Mouse (Mus musculus) neural tube, embryonic 14.5 days (tissue): ENCODE data around the gene Deup1. TPM values are rescaled to one million over a fixed set of nuclear protein-coding genes. Genes with fewer than 3 reads are reported as not detected.

Source experiments
- ATAC-seq: fragments of 200-750 bp; cut with Nextera tagmentation; 2 replicates; pipeline ENCODE4 v1.8.0; 2017; ENCODE audit warnings: low read depth, mild to moderate bottlenecking, moderate TSS enrichment, moderate library complexity
- H3K27ac ChIP-seq: fragments of 300-500 bp; sonication (generic); 2 replicates; pipeline ENCODE4 v1.5.1; 2014; ENCODE audit warnings: low read depth, mild to moderate bottlenecking, control low read depth, low read length, moderate library complexity, mixed read lengths
- H3K27me3 ChIP-seq: fragments of 300-500 bp; sonication (generic); 2 replicates; pipeline ENCODE4 v1.6.1; 2014; ENCODE audit warnings: low read length; ENCODE audit not compliant: control insufficient read depth, insufficient read depth
- H3K36me3 ChIP-seq: fragments of 300-500 bp; sonication (generic); 2 replicates; pipeline ENCODE4 v1.6.1; 2014; ENCODE audit warnings: low read length, mixed read lengths; ENCODE audit not compliant: control insufficient read depth, insufficient read depth
- H3K4me1 ChIP-seq: fragments of 300-500 bp; sonication (generic); 2 replicates; pipeline ENCODE4 v1.6.1; 2014; ENCODE audit warnings: low read length; ENCODE audit not compliant: control insufficient read depth, insufficient read depth
- H3K4me2 ChIP-seq: fragments of 300-500 bp; sonication (generic); 2 replicates; pipeline ENCODE4 v1.6.1; 2014; ENCODE audit warnings: mild to moderate bottlenecking, low read depth, low read length, control low read depth
- H3K4me3 ChIP-seq: fragments of 300-500 bp; sonication (generic); 2 replicates; pipeline ENCODE4 v1.5.1; 2014; ENCODE audit warnings: low read depth, low read length, control low read depth, mixed read lengths
- H3K9ac ChIP-seq: fragments of 300-500 bp; sonication (generic); replicated peaks from 2 replicates; pipeline ENCODE4 v1.6.1; 2014; ENCODE audit warnings: low read depth, mild to moderate bottlenecking, control low read depth, low read length, mixed read lengths
- H3K9me3 ChIP-seq: fragments of 300-500 bp; sonication (generic); 2 replicates; pipeline ENCODE4 v1.6.1; 2016; ENCODE audit warnings: low read length; ENCODE audit not compliant: control insufficient read depth
- WGBS: fragments of 180-500 bp; shearing (Covaris S2); extraction: QIAGEN DNeasy Blood & Tissue Kit; methylation state at CpG from one replicate; pipeline ENCODE4 v1.1.7; 2014; 5-methylcytosine and 5-hydroxymethylcytosine counted together
- polyA plus RNA-seq: library from polyadenylated mRNA; unstranded; fragments of >200 nt; fragmentation: Nextera tagmentation; extraction: Ambion mirVana; gene quantifications from 2 replicates; pipeline ENCODE4 v1.2.1, GENCODE M21; 2014

Deup1 gene
- polyA plus RNA-seq, 1 experiment from 2014 or later = 0.50 TPM

- H3K4me3 ChIP-seq = no peak overlapping the region
- no peak overlapping the region for H3K9ac ChIP-seq
- H3K27me3 ChIP-seq = no peaks in the 10 kb centered on the region
- H3K4me1 ChIP-seq = 0 out of 2 replicates have a peak, but pooled peaks cover 3% of the 10 kb centered on the region
- H3K4me2 ChIP-seq = no peak overlapping the region
- ATAC-seq = no peak
- H3K27ac ChIP-seq = no peak overlapping the region
- 89% methylated on average over 2 of the region's 2 CpGs for WGBS
- H3K9me3 ChIP-seq = no peaks in the 10 kb centered on the region
- no peaks in the 10 kb centered on the region for H3K36me3 ChIP-seq
Observed at GRCm38 (mm10) chr9:15529965-15530320, 97.8 kb downstream of the Deup1 start.

- no peak overlapping the region for H3K9ac ChIP-seq
- no peaks in the 10 kb centered on the region for H3K27me3 ChIP-seq
- no peak overlapping the region for H3K4me2 ChIP-seq
- WGBS = 60% methylated on average over 8 of the region's 8 CpGs
- peak; percentile 65; the same call in 1 of the 2 replicates for ATAC-seq
- no peak overlapping the region for H3K4me3 ChIP-seq
- no peaks in the 10 kb centered on the region for H3K9me3 ChIP-seq
- no peaks in the 10 kb centered on the region for H3K36me3 ChIP-seq
- H3K4me1 ChIP-seq = 0 out of 2 replicates have a peak, but pooled peaks cover 3% of the 10 kb centered on the region
- H3K27ac ChIP-seq = no peak overlapping the region
Observed at GRCm38 (mm10) chr9:15529275-15529964, 98.3 kb downstream of the Deup1 start.

GRCm38 (mm10) chr9:15528368-15528767 lies 99.4 kb downstream of the Deup1 start:
- no peak overlapping the region for H3K27ac ChIP-seq
- H3K36me3 ChIP-seq = no peaks in the 10 kb centered on the region
- H3K9ac ChIP-seq = no peak overlapping the region
- H3K4me2 ChIP-seq = no peak overlapping the region
- H3K4me3 ChIP-seq = no peak overlapping the region
- no peak for ATAC-seq
- no peaks in the 10 kb centered on the region for H3K9me3 ChIP-seq
- H3K27me3 ChIP-seq = no peaks in the 10 kb centered on the region
- WGBS = 91% methylated on average over 7 of the region's 7 CpGs
- H3K4me1 ChIP-seq = no peaks in the 10 kb centered on the region

GRCm38 (mm10) chr9:15527846-15528245 lies 99.9 kb downstream of the Deup1 start:
- no peaks in the 10 kb centered on the region for H3K4me1 ChIP-seq

GRCm38 (mm10) chr9:15526539-15526938 lies 101.2 kb downstream of the Deup1 start:
- Histone ChIP-seq H3K9ac (no peak overlapping the region), H3K4me3 (no peak overlapping the region), H3K9me3 (no peaks in the 10 kb centered on the region), H3K4me2 (no peak overlapping the region), H3K4me1 (no peaks in the 10 kb centered on the region), H3K27me3 (no peaks in the 10 kb centered on the region), H3K36me3 (no peaks in the 10 kb centered on the region), H3K27ac (no peak overlapping the region)
- ATAC-seq = no peak
- WGBS = 74% methylated on average over 7 of the region's 7 CpGs

More at GRCm38 (mm10) chr9:15527846-15528245, 99.9 kb downstream of the Deup1 start:
- no peak for ATAC-seq
- H3K4me2 ChIP-seq = no peak overlapping the region
- H3K4me3 ChIP-seq = no peak overlapping the region
- 58% methylated on average over 6 of the region's 6 CpGs for WGBS
- no peaks in the 10 kb centered on the region for H3K27me3 ChIP-seq
- H3K27ac ChIP-seq = no peak overlapping the region
- no peaks in the 10 kb centered on the region for H3K9me3 ChIP-seq
- no peak overlapping the region for H3K9ac ChIP-seq
- H3K36me3 ChIP-seq = no peaks in the 10 kb centered on the region

- H3K9ac ChIP-seq = no peak overlapping the region
- no peak overlapping the region for H3K4me3 ChIP-seq
- no peaks in the 10 kb centered on the region for H3K27me3 ChIP-seq
- H3K9me3 ChIP-seq = no peaks in the 10 kb centered on the region
- H3K4me2 ChIP-seq = no peak overlapping the region
- no peak for ATAC-seq
- no peaks in the 10 kb centered on the region for H3K36me3 ChIP-seq
- 75% methylated on average over 8 of the region's 8 CpGs for WGBS
- no peaks in the 10 kb centered on the region for H3K4me1 ChIP-seq
- no peak overlapping the region for H3K27ac ChIP-seq
Observed at GRCm38 (mm10) chr9:15525246-15525645, 102.5 kb downstream of the Deup1 start.

GRCm38 (mm10) chr9:15523646-15524045 lies 104.1 kb downstream of the Deup1 start:
- Histone ChIP-seq H3K27me3 (no peaks in the 10 kb centered on the region), H3K4me3 (no peak overlapping the region), H3K4me2 (no peak overlapping the region), H3K4me1 (no peaks in the 10 kb centered on the region), H3K27ac (no peak overlapping the region), H3K9me3 (no peaks in the 10 kb centered on the region), H3K9ac (no peak overlapping the region), H3K36me3 (no peaks in the 10 kb centered on the region)
- no peak for ATAC-seq
- WGBS = 93% methylated on average over 6 of the region's 6 CpGs

GRCm38 (mm10) chr9:15522887-15523286 lies 104.8 kb downstream of the Deup1 start:
- no peak for ATAC-seq
- Histone ChIP-seq H3K4me1 (no peaks in the 10 kb centered on the region), H3K9me3 (no peaks in the 10 kb centered on the region), H3K4me3 (no peak overlapping the region), H3K36me3 (no peaks in the 10 kb centered on the region), H3K27ac (no peak overlapping the region), H3K27me3 (no peaks in the 10 kb centered on the region), H3K9ac (no peak overlapping the region), H3K4me2 (no peak overlapping the region)
- 75% methylated on average over 5 of the region's 5 CpGs for WGBS

GRCm38 (mm10) chr9:15522348-15522747 lies 105.4 kb downstream of the Deup1 start:
- Histone ChIP-seq H3K4me3 (no peak overlapping the region), H3K36me3 (no peaks in the 10 kb centered on the region), H3K27me3 (no peaks in the 10 kb centered on the region), H3K27ac (no peak overlapping the region), H3K4me2 (no peak overlapping the region), H3K9ac (no peak overlapping the region), H3K4me1 (no peaks in the 10 kb centered on the region), H3K9me3 (no peaks in the 10 kb centered on the region)
- 96% methylated on average over 10 of the region's 10 CpGs for WGBS
- no peak for ATAC-seq
